Mouse (Mus musculus): Measurements from ENCODE around the gene Guca2b.
A peak's percentile ranks its signal among the peaks of the same experiment; 100 is the strongest.

The Guca2b gene

GRCm38 (mm10) chr4:119658731-119659130 is at the start of gene Guca2b:
Guca2b (minus strand) TSS chr4:119658954.
- DNase-seq = no peak

DNA sequence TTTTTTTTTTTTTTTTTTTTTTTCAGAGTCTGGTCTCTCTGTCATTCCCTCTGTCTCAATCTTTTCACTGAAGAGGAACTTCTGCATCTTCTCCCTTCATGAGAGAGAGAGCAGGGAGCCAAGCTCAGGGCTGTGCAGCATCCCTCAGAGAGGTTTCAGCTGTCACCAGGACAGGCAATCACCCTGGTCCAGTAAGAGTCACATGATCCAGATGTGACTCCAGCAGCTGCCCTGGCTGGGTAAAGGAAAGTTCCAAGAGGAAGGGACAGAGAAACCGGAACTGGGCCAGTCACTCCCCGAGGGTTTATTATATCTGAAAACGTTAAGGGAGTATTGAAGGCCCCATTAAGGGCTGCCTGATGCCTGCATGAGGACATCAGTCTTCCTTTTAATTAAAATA is 49.0 kb upstream of the Guca2b start:
- DNase-seq = peak in 1 of 2 experiments; percentile 7

DNA sequence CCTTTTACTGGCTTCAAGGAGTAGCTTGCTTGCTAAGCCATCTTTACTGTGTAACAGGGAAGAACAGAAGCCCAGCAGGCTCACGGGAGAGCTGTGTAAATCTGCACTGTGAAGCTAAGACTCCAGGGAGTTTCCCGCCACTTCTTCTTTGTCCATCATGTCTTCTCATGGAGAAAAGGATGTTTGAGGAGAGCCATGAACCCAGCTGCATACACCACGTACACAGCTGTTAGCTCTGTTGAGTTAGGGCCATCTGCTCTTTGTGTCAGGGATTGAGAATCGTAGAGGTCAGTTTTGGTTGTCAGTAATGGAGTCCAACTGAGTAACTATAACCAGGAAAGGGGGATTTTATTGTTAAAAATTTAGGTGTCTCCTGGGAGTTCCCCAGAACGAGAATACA is 48.6 kb upstream of the Guca2b start:
- DNase-seq = no peak

DNA sequence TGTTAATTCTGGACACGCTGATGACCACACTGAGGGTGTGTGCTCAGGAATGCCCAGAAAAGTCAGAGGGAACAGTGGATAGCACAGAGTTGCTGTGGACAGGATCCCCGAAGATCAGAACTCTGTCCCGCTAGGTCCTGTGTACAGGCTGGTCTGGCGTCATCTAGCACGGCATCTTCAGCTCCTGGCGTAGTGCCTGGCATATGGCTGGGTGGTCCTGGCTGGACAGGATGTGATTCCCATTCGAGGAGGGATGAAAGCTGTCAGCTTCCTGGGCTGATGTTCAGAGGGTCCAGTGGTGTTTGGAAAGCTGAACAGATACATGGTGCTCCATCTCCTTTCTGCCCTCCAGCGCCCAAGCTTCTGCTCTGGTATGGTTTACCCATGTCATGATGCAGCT is 45.2 kb upstream of the Guca2b start:
- no peak for DNase-seq

DNA sequence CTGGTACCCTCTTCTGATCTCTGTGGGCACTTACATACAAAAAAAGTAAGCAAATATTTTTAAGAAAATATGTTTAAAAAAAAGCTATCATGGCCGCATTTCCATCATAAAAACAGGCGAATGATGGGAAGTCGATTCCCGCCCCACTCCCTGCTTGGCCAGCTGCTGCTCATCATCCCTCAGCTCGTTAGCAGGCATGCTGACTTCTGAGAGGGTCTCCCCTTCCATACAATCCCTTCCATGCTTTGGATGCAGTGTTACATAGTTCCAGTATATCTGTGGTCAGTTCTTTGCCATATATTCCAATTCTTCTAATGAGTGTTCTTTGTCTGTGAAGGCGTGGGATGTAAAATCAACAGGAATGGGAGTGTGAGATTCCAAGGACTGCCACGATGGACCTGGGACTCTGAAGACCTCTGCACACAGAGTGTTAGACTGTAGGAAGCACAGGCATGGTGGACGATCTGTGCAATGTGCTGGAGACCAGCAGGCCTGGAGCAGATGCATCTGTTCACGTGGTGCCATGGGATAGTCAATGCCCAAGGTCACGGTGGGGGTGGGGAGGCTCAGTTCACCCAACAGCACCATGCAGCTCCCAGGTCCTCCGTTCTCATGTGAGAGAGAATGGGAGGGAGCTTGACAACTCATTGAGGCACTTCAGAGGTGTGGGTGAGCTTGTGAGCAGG is 42.7 kb upstream of the Guca2b start:
- DNase-seq = no peak

- no peak for DNase-seq
Measured at GRCm38 (mm10) chr4:119698339-119698738, 39.6 kb upstream of the Guca2b start.

GRCm38 (mm10) chr4:119685746-119686145 is 27.0 kb upstream of the Guca2b start:
- DNase-seq = no peak

DNA sequence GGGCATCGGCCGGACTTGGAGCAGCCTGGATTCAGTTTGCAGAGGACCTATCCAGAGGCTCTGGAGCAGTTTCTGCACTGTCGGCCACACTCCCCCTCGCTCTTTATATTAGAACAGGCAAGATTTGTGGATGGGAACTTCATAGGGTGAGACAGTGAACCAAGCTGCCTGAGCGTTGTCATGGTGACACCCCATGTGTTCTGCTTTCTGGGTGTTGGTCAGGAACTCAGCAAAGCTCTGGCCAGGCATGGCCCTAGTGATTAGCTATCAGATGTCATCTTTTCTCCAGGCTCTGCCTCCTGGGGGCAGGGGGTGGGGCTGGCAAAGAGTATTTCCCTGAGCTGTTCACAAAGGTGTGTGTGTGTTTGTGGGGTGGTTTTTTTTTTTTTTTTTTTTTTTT is 23.8 kb upstream of the Guca2b start:
- DNase-seq = no peak

DNA sequence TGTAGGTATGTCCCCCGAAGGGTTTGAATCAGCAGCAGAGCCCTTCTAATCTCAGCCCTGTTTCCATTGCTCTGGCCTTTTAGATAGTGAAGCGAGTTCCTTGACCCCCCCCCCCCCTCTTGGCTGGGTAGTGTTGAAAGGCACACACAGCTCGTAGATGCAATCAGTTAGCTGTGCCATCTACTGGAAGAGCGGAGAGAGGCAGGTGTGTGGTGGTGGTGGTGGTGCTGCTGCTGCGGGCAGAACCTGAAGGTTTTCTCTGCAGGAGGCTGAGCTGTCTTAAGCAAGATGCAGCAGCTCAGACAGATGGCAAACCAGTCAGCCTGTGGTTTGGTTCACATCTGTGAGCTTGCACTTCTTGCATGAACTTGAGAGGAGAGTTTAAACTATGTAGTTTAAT is 13.9 kb upstream of the Guca2b start:
- DNase-seq = no peak

GRCm38 (mm10) chr4:119671164-119671563 is 12.4 kb upstream of the Guca2b start:
- no peak for DNase-seq

GRCm38 (mm10) chr4:119670736-119671135 is 12.0 kb upstream of the Guca2b start:
- DNase-seq = no peak

- no peak for DNase-seq
Measured at GRCm38 (mm10) chr4:119670210-119670555, 11.4 kb upstream of the Guca2b start.

DNA sequence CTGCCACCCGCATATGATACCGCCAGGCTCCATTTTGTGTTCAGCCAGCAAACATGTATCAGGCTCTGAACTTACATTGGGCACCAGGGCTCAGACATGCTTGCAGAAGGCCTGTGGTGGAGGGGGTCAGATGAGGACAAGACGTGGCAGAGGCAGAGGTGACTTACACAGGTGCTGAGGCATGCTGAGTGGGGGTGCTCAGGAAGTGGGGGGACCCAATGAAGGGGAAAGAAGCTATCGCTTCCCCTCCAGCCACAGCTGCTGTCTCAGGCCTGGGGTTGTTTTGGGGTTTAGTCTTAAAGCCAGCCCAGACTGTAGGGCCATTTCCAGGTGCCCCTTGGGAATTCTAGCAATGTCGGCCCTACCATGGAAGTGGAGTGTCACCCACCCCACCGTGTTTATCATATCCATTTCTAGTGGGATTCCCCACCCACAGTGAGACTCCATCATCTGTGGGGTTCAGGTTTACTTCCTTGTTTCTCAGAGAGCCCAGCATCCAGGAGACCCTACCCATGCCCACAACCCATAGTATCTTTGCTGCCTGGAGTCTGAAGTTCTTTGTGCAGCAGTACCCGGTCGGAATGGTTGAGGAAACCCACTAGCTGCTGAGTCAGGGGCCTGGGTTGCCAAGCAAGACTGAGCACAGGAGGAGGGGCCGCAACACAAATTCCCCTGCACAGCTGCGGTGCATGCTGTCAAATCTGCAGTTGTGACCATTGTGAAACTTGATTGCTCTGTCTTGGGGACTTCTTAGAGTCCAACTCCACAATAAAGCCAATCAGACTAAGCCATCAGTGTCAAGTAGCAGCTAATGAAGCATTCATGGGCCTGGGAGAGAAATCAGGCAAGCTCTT is 10.8 kb upstream of the Guca2b start:
- DNase-seq = no peak

DNA sequence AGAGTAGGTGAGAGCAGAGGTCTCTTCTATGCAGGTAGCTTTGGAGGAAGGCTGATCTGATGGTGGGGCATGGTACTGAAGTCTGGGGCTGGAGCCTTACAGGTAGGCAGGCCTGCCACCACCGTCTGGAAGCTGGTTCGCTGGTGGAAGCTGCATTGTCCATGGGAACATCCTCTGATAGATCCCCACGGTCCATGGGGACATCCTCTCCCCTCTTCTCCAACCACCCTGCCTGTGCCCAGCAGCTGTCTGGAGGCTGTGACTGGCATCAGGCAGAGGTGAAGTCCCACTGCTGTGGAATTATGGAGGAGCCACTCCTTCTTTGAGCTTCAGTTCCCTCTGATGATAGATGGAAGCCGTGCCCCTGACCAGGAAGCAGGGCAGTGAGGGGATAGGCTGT is 9.8 kb upstream of the Guca2b start:
- DNase-seq = no peak

DNA sequence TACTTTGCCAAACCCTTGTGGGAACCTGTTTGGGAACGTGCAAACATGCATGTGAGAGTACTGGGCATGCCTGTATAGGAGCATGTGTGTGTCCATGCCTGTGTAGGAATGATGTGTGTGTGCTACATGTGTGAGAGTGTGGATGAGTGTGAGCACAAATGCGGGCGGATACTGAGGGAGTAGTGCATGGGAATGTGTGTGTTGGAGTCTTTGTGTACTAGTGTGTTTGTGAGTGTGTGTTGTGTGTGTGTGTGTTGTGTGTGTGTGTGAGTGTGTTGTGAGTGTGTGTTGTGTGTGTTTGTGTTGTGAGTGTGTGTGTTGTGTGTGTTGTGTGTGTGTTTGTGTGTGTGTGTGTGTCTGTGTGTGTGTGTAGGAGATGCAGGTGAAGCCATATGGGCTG is 9.4 kb upstream of the Guca2b start:
- no peak for DNase-seq

GRCm38 (mm10) chr4:119667454-119667853 is 8.7 kb upstream of the Guca2b start:
- DNase-seq = peak in 1 of 2 experiments; percentile 33

- peak in 1 of 2 experiments; percentile 16 for DNase-seq
Measured at GRCm38 (mm10) chr4:119666116-119666515, 7.4 kb upstream of the Guca2b start.

GRCm38 (mm10) chr4:119665166-119665565 is 6.4 kb upstream of the Guca2b start:
- DNase-seq = no peak

- no peak for DNase-seq
Measured at GRCm38 (mm10) chr4:119663409-119664095, 4.8 kb upstream of the Guca2b start.

DNA sequence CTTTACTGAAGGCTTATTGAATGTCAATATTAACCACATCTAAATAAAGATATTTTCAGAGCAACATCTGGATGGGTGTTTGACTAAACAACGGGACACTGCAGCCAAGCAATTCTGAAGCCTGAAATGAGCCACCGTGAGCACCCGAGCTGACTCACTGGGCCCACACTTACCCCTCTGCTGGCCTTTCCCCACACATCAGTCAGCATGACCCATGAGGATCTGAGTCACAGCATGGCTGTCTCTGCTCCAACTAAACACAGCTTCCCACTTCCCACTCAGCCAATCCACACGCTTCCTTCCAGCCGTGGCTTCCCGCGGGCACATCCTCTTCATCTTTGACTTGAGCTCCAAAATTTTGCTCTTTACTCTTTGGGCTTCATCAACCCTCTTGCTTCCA is 4.2 kb upstream of the Guca2b start:
- DNase-seq = no peak

- DNase-seq = no peak
Measured at GRCm38 (mm10) chr4:119662151-119662550, 3.4 kb upstream of the Guca2b start.

GRCm38 (mm10) chr4:119660007-119660406 is 1.3 kb upstream of the Guca2b start:
- DNase-seq = no peak

DNA sequence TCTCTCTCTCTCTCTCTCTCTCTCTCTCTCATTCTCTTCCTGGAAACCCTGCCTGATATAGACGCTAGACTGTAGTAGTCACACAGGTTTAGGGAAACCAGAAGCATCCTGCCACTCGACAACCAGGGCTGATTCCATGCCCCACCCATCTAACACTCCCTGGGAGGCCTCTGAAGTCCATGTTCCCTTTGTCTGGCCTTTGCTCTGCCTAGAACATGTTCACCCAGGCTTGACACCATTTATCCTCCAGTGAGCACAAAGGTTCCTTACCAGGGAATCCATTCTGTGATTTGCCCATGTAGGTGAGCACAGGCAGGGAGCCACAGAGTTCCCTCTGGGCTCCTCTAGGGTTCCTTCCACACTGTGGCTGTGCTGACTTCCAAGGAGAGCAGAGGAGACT is 508 bp downstream of the Guca2b start:
- no peak for DNase-seq

DNA sequence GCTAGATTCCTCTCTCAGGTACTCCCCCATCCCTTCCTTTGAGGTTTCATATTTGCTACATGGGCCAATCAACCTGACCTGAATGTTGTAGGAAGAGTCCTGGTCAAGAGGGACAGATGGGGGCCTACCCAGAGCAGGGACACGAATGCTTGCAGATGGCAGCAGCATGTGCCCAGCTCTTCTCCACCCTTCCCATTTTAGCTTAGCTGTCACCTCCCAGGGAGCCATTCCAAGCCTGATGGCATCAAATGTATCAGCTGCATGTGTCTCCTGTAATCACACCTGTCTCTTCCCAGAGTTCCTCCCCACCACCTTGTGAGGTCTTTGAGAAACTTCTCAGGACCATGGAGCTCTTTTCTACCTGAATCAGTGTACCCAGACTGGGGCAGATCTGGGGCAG is 1.7 kb downstream of the Guca2b start:
- no peak for DNase-seq

Data from lung, adult 18-20 months (tissue).